Mouse (Mus musculus) embryonic fibroblast, embryonic 13.5 days (primary cell): ENCODE results near the gene Gm960. TPM values are rescaled to one million over a fixed set of nuclear protein-coding genes. Genes with fewer than 3 reads are reported as not detected.

Experiments used
- H3K27ac ChIP-seq: 2 replicates; pipeline ENCODE4 v1.5.1; 2012; ENCODE audit warnings: low read length, control low read depth, inconsistent platforms; ENCODE audit not compliant: insufficient read depth
- H3K4me1 ChIP-seq: 2 replicates; pipeline ENCODE4 v1.6.1; 2011; ENCODE audit warnings: low read length; ENCODE audit not compliant: control insufficient read depth, insufficient read depth
- H3K4me3 ChIP-seq: 2 replicates; pipeline ENCODE4 v1.5.1; 2011; ENCODE audit warnings: mild to moderate bottlenecking, control low read depth, low read length; ENCODE audit not compliant: insufficient read depth
- CTCF ChIP-seq: IDR thresholded peaks from 2 replicates; pipeline ENCODE4 v1.5.1; 2011; ENCODE audit warnings: mild to moderate bottlenecking, control low read depth, low read length, moderate library complexity, borderline replicate concordance; ENCODE audit not compliant: insufficient read depth
- POLR2A ChIP-seq: IDR thresholded peaks from 2 replicates; pipeline ENCODE4 v1.6.1; 2011; ENCODE audit warnings: low read depth, mild to moderate bottlenecking, control low read depth, low read length, moderate library complexity
- polyA plus RNA-seq: library from polyadenylated mRNA; stranded (reverse); fragments of >200 nt; gene quantifications from 2 replicates; pipeline ENCODE4 v1.2.4, GENCODE M21; 2011; ENCODE audit warnings: low read depth; ENCODE audit not compliant: missing spikeins, insufficient read length

The Gm960 gene
- polyA plus RNA-seq, 1 experiment, result not detected

DNA sequence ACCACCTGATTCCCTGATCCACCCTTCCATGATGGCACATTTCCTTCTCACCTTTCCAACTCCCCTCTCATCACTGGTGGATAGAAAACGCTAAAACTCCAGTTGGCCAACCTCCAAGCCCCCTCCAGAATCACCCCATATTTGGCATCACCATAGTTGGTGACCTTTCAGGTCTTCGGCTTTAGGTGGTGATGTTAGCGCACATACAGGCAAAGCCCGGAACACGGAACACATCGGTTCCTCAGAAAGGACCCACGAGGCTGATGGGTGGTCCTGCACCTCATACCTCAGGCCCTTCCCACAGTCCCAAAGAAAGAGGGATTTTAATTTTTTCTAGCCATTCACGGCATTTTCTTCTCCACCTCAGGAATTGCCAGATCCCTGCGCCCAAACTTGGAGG lies 747 bp downstream of the Gm960 start:
- H3K4me3 ChIP-seq, result no peak overlapping the region
- TF ChIP-seq CTCF (no peak), POLR2A (no peak)
- no peak overlapping the region for H3K27ac ChIP-seq
- H3K4me1 ChIP-seq, result no peaks in the 10 kb centered on the region

DNA sequence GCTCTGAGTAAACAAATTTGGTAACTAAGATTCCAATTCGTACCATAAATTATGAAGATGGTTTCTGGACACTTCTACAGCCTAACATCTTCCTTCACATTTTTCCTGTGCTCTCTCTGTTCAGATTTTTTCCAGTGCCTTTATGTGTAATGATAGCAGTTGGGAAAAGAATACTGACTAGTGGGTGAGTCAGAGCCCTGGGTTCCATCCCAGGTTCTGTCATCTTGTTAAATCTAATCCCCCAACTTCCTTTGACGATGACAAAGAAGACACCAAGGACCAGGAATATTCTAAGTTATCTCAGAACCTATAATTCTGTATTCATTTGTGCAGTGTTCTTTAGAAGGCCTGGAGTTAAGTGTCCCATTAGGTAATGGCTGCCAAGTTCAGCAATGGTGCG lies 1.3 kb downstream of the Gm960 start:
- Histone ChIP-seq H3K4me3 (no peak overlapping the region), H3K27ac (no peak overlapping the region), H3K4me1 (no peaks in the 10 kb centered on the region)
- TF ChIP-seq CTCF, result no peak
- TF ChIP-seq POLR2A, result no peak

DNA sequence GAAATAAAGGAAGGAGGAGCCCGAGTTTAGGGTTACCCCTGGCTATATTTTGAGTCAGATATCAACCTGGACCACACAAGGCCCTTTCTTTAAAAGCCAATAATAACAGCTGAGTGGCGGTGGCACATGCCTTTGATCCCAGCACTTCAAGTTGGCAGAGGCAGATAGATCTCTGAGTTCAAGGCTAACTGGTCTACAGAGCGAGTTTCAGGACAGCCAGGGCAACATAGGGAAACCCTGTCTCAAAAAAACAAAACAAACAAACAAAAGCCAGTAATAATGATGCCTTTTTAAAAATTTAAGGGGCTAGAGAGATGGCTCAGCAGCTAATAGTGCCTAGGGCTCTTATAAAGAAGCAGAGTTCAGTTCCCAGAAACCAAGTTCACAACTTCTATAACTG lies 4.1 kb downstream of the Gm960 start:
- Histone ChIP-seq H3K4me1 (no peaks in the 10 kb centered on the region), H3K27ac (no peak overlapping the region), H3K4me3 (no peak overlapping the region)
- TF ChIP-seq POLR2A (no peak), CTCF (no peak)

DNA sequence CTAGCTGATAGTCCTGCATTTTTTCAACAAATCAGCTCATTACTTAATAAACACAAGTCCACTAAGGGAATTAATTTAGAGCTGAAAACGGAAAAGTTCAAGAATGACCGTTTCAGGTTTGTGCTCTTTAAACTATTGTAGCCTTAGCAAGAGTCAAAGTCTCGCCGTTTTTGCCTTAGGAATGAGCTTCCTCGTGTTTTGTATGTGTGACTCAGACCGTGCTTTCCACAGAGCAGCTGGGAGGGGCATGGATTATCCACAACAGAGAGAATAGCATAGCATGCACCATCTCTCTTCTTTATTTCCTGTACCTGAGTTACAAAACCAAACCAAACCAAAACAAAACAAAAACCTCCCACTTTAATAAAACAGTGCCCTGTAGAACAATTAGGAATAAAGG lies 26.1 kb downstream of the Gm960 start:
- Histone ChIP-seq H3K4me3 (no peak overlapping the region), H3K4me1 (no peaks in the 10 kb centered on the region), H3K27ac (no peak overlapping the region)
- TF ChIP-seq POLR2A, result no peak
- TF ChIP-seq CTCF, result no peak

GRCm38 (mm10) chr19:4670776-4671175 lies 27.7 kb downstream of the Gm960 start:
- H3K4me3 ChIP-seq, result no peak overlapping the region
- no peaks in the 10 kb centered on the region for H3K4me1 ChIP-seq
- TF ChIP-seq CTCF (no peak), POLR2A (no peak)
- H3K27ac ChIP-seq, result no peak overlapping the region

DNA sequence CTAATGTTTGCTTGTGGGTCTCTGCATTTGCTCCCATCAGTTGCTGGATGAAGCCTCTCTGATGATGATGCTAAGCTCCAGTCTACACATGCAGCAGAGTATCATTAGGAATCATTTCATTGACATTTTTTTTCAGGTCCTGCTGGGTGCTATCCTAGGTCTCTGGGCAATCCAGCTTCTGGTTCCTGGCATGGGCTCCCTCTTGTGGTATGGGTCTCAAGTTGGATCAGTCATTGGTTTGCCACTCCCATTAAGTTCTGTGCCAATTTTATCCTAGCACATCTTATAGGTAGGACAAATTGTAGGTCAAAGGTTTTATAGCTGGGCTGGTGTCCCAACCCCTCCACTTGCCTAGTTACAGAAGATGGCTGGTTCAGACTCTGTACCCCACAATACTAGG lies 31.7 kb downstream of the Gm960 start:
- no peaks in the 10 kb centered on the region; the same call in 1 of the 2 replicates for H3K4me1 ChIP-seq
- TF ChIP-seq POLR2A, result no peak
- no peak for TF ChIP-seq CTCF

DNA sequence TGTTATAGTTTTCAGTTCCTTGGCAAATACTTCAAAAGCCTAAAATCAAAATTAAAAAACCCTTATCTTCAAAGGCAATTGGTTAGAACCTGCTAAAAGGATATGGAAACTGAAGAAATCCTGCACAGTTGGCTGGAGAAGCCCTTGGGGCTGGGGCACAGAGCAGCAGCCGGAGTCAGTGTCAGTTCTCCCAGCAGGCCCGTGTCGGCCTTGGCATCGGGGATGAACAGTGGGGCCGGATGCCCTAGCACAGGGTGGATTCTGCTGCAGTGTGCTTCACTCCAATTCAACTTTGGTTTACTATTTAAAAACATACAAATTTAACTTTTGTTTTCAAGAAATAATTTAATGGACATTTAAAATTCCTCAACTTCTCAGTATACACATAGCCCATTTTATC lies 40.3 kb downstream of the Gm960 start:
- Histone ChIP-seq H3K4me3 (no peak overlapping the region), H3K4me1 (no peaks in the 10 kb centered on the region), H3K27ac (no peak overlapping the region)
- TF ChIP-seq POLR2A (no peak), CTCF (no peak)

More for the DNA sequence above, 31.7 kb downstream of the Gm960 start:
- H3K27ac ChIP-seq, result no peak overlapping the region
- no peak overlapping the region for H3K4me3 ChIP-seq

- no peak overlapping the region for H3K4me3 ChIP-seq
- TF ChIP-seq CTCF, result no peak
- TF ChIP-seq POLR2A, result no peak
- no peak overlapping the region for H3K27ac ChIP-seq
- no peaks in the 10 kb centered on the region for H3K4me1 ChIP-seq
These were observed 51.5 kb downstream of the Gm960 start for GRCm38 (mm10) chr19:4646917-4647492.

DNA sequence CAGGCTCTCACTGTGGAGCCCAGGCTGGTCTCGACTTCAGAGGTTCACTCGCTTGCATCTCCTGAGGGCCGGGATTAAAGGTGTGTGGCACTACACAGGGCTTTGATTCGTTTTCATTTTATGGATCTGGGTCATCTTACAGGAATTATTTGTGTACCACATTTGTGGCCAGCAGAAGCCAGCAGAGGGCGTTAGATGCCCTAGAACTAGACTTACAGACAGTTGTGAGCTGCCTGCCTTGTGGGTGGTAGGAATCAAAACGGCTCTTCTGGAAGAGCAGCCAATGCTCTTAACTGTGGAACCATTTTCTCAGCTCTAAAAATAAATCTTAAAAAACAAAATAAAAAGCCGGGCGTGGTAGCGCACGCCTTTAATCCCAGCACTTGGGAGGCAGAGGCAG lies 54.2 kb downstream of the Gm960 start:
- Histone ChIP-seq H3K27ac (no peak overlapping the region), H3K4me3 (no peak overlapping the region), H3K4me1 (no peaks in the 10 kb centered on the region)
- TF ChIP-seq POLR2A (no peak), CTCF (peak; percentile 15; the same call in 1 of the 2 replicates)

DNA sequence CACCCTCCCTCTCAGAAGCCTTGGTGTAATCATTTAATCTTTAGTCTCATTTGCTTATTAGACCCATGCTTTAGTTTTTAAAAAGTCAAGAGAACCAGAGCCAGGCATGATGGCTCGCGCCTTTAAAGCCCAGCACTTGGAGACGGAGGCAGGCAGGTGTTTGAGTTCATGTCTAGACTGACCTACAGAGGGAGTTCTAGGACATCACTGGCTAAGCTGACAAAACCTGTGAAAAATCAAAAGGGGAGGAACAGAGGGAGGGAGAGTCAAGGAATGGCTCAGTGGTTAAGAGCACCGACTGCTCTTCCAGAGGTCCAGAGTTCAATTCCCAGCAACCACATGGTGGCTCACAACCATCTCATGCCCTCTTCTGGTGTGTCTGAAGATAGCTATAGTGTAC lies 62.5 kb downstream of the Gm960 start:
- Histone ChIP-seq H3K27ac (no peak overlapping the region), H3K4me3 (no peak overlapping the region), H3K4me1 (no peaks in the 10 kb centered on the region)
- TF ChIP-seq CTCF, result no peak
- no peak for TF ChIP-seq POLR2A

DNA sequence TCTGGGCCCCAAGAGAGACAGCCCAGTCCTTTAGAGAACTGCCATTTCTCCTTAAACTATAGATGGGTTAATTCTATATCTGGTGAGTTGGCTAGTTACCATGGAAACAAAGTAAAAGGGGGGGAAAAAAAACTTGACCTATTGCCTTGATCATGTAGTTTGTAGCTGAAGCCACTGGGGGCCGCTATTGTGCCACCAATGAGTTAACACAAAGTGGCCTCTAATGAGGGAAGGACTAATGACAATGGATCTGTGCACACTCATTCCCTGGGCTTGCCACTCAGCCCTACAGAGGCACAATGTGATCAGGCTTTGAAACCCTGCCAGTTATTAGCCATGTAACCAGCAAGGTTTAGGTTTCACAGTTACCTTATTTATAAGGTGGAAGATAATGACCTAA lies 69.6 kb downstream of the Gm960 start:
- no peak for TF ChIP-seq POLR2A
- no peak for TF ChIP-seq CTCF
- no peak overlapping the region for H3K27ac ChIP-seq
- 0 out of 2 replicates have a peak, but pooled peaks cover 6% of the 10 kb centered on the region for H3K4me1 ChIP-seq
- H3K4me3 ChIP-seq, result no peak overlapping the region
